Mouse (Mus musculus) brown adipose tissue, adult 24 weeks (tissue): ENCODE measurements around the gene C87499. TPM values are rescaled to one million over a fixed set of nuclear protein-coding genes. Genes with fewer than 3 reads are reported as not detected.

ENCODE experiments used
- H3K27ac ChIP-seq: fragments of 200-500 bp; replicated peaks from 2 replicates; pipeline ENCODE4 v1.5.1; 2012; ENCODE audit warnings: low read depth, mild to moderate bottlenecking, low read length
- H3K4me1 ChIP-seq: fragments of 200-500 bp; 2 replicates; pipeline ENCODE4 v1.6.1; 2012; ENCODE audit warnings: low read length, mixed read lengths; ENCODE audit not compliant: control insufficient read depth, insufficient read depth, insufficient read length
- H3K4me3 ChIP-seq: fragments of 200-500 bp; 2 replicates; pipeline ENCODE4 v1.5.1; 2012; ENCODE audit warnings: low read depth, mild to moderate bottlenecking, low read length, moderate library complexity; ENCODE audit not compliant: insufficient read depth
- polyA plus RNA-seq: library from polyadenylated mRNA; stranded (reverse); fragments of >200 nt; gene quantifications from 2 replicates; pipeline ENCODE4 v1.2.4, GENCODE M21; 2012; ENCODE audit not compliant: missing spikeins, insufficient read depth, insufficient read length

The C87499 gene
- not detected in 2 replicates for polyA plus RNA-seq

DNA sequence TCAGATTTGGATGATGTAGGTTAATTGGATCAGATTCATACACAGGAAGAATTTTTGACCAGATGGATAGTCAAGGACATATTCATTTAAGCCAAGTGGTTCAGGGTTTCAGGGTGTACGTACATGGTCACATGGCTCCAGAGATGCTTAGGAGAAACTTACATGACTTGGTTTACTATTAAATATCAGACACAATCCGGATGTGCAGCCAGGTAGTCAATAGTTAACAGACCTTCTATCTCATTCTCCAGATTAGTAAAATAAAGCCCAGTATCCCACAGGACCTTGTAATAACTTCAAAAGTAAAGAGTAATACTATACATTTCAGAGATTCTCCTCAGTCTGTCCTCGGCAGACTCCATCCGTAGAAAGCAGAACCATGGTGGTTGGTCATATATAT, at the start of gene C87499:
Gene C87499 (minus strand): TSS at position 101 of the 400 bp plus-strand sequence.
- Histone ChIP-seq H3K27ac (no peak within 1 kb of the TSS), H3K4me1 (no peaks in the 10 kb centered on the region), H3K4me3 (no peak within 1 kb of the TSS)

DNA sequence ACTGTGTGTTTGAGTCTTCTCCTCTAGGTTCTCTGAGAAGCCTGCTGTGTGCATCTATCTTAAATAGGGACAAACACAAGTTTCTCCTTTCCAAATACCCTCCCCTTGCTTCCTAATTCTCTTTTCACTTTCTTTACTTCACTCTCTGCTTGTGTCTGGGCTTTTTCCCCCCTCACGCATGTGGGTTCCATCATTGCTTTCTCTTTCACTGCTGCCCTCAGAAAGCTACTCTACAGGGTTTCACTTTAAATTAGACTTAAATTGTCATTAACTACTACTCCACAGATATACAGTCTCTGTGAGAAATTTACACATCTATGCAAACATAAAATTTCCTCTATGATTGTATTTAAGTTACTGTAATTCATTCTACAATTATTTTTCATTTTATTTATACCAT, 49.6 kb upstream of the C87499 start, which contains the start of gene Ifna2:
Gene Ifna2 (minus strand): TSS at position 101 of the 400 bp plus-strand sequence.
- Histone ChIP-seq H3K4me3 (no peak within 1 kb of the TSS), H3K27ac (no peak within 1 kb of the TSS), H3K4me1 (no peaks in the 10 kb centered on the region)

DNA sequence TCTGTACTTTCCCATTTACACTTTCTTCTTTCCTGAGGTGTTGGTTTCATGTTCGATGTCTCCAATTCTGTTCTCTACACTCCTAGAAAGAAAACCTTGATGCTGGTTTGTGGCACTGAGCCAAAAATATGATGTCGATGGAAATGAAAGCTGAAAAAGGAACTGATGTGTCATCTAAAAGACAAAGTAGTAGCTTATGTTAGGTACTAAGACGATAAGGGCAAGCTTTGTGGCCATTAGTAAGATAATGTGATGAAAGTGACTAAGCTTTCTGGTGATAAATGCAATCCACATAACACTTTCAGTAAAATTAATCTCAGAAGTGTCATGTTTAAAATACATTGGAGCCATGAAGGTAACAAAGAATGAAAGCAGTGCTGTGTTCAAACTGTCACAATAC, 47.1 kb upstream of the C87499 start:
- Histone ChIP-seq H3K4me3 (no peak overlapping the region), H3K27ac (no peak overlapping the region), H3K4me1 (no peaks in the 10 kb centered on the region)

DNA sequence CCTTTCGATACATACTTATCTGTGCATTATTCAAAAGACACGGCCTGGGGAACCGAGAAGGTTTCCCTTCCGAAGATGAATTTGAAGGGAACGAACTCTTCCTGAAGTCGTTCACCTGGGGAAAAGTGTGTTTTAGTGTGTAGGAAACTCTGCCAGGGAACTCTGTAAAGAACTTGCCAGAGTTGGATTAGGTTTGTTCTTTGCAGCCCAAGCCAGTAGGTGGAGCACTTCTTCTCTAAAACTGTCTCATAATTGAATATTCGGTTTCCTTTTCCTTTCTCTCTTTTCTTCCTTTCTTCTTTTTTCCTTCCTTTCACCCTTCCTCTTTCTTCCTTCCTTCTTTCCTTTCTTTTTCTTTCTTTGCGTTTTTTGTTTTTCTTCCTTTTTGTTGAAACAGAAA, 46.2 kb upstream of the C87499 start:
- Histone ChIP-seq H3K4me1 (no peaks in the 10 kb centered on the region), H3K4me3 (no peak overlapping the region), H3K27ac (no peak overlapping the region)

DNA sequence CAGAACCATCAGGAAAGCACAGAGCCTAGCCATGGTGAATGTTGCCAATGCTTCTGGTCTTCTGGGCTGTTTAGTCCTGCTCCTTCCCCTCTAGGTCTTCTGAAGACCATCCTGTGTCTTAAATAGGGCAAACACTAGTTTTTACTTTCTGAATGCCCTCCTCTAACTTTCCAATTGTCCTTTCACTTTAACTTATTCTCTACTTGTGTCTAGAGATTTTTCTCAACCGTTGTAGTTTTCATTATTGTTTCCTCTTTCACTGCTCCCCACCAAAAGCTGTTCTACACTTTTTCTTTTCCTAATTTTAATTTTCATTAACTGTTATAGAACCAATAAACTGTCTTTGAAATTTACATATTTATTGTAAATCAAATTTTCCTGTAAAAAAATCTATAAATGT, 42.6 kb upstream of the C87499 start, which contains the start of gene Ifna16:
Gene Ifna16 (minus strand): TSS at position 101 of the 400 bp plus-strand sequence.
- H3K4me1 ChIP-seq, result no peaks in the 10 kb centered on the region
- no peak within 1 kb of the TSS for H3K27ac ChIP-seq
- no peak within 1 kb of the TSS for H3K4me3 ChIP-seq

DNA sequence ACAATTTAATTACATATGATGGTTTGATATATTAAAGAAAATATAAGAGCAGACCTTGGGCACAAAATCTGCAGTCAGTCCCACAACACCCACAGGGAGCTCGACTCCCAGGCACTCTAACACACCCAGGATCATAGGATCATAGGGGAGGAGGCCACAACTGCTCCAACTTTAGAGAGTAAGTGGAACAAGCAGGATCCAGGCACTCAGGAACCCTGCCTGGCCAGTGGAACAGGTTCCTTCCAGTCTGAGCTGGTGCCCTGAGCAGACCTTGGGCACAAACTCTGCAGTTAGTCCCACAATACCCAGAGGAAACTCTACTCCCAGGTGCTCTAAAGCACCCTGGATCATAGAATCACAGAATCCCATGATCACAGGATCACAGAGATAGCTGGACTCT, 21.2 kb upstream of the C87499 start:
- no peak overlapping the region for H3K27ac ChIP-seq
- H3K4me1 ChIP-seq, result no peaks in the 10 kb centered on the region
- no peak overlapping the region for H3K4me3 ChIP-seq

DNA sequence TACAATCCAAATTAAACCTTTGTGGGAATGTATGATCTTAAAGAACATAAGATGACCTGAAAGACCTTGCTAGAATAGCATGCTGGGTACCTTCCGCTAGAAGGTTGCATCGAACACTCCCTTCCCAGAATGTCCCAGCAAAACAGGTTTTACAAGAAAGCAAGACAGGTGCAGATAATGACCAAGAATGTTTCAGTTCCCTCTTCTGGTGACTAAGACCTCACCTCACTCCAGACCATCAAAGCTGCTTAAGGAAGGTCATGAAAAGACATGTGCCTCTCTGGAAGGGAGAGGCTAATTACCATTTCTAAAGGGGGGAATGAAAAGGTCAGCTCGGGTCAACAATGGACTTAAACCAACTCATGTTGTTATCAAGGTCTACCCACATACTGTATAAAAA, 19.4 kb upstream of the C87499 start:
- Histone ChIP-seq H3K4me1 (no peaks in the 10 kb centered on the region), H3K27ac (no peak overlapping the region), H3K4me3 (no peak overlapping the region)

DNA sequence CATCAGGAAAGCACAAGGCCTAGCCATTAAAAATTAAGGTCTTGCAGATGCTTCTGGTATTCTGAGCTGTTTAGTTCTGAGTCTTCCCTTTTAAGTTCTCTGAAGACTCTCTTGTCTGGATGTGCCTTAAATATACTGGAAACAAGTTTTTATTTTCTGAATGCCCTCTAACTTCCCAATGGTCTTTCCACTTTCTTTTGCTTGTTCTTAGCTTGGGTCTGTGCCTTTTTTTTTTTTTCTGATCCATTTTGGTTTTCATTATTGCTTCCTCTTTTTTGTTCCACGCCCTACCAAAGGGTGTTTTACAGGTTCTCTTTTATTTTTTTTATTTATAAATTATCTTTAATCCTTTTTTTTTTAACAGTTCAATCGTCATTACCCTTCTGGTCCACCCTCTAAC, 10.1 kb upstream of the C87499 start, which contains the start of gene Ifna13:
Gene Ifna13 (minus strand): TSS at position 101 of the 400 bp plus-strand sequence.
- Histone ChIP-seq H3K27ac (no peak within 1 kb of the TSS), H3K4me1 (no peaks in the 10 kb centered on the region), H3K4me3 (no peak within 1 kb of the TSS)

DNA sequence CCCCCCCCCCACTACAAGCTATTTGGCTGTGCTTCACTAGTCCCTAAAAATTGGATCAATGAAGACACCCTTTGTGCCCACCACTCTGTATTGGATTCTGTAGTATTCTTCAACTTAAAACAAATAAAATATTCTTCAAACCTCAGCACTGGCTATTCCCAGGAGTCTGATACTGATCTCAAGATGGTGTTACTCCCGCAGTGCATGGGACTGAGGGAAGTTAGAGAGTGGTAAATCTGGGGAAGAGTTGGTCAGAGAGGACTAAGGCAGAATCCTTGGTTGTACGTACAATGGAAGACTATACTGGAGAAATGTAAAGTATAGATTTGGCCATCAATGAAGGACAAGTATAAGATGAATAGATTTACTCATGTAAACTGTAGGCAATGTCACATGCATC, 8.3 kb upstream of the C87499 start:
- no peak overlapping the region for H3K27ac ChIP-seq
- no peak overlapping the region for H3K4me3 ChIP-seq
- H3K4me1 ChIP-seq, result no peaks in the 10 kb centered on the region

DNA sequence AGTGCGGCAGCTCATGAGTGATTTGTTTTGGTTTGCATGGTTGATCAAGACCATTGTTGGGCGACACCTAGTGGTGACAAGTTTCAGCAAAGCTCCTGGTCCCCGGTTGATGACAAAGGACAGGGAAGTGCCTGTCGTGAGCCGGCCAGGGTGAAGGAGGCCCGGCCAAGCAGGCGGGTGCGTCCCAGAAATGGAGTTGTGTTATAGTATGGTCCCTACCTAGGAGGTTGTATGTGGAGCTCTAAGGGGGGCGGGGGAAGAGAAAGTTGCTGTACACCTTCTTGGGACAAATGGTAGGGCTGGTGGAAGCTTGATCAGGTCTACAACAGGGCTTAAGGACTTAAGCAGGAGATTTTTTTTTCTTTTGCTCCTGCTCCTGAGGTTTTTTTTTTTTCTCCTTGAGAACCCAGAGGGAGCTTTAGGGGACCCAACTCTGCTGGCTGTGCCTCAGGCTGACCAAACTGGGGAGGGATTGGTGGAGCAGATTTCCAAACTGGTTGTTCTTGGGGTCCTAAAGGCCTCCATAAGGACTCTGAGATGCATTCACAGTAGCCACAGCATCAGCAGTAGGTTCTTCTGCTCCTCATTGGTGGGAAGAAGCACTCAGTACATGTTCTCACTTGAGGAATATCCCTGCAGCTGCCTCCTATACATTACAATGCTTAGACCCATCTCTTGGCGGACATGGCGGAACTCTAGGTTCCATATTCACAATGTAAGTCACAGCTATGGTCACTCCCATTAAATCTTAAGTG, 7.0 kb upstream of the C87499 start:
- Histone ChIP-seq H3K27ac (no peak overlapping the region), H3K4me3 (peak overlapping the region; percentile 69), H3K4me1 (no peaks in the 10 kb centered on the region)

DNA sequence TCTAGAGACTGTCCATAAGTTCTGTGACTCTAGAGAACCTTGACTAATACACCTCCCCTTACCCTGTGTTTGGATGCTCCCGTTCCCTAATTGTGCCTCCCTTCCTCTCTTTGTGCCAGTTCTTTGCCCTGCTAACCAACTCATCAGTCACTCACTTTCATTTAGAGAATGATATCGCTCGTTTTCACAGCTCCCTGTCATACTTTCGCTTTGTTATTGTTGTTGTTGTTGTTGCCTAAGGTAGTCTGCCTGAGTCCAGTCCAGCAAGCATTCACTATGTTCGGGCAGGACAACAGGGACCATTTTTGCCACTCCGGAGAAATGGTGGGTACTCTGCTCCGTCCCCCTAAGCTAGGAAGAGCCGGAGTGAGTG, 6.5 kb upstream of the C87499 start:
- Histone ChIP-seq H3K27ac (no peak overlapping the region), H3K4me3 (peak overlapping the region; percentile 69), H3K4me1 (no peaks in the 10 kb centered on the region)

DNA sequence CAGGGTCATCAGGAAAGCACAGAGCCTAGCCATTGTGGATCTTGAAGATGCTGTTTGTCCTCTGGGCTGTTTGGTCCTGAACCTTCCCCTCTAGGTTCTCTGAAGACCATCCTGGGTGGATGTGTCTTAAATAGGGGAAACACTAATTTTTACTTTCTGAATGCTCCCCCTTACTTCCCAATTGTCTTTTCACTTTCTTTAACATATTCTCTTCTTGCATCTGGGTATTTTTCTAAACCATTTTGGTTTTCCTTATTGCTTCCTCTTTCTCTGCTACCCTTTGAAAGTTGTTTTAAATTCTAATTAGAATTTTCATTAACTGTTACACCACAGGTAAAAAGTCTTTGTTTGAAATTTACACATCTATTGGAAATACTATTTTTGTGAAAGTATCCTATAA, 30.9 kb downstream of the C87499 start, which contains the start of gene Ifna12:
Gene Ifna12 (minus strand): TSS at position 101 of the 400 bp plus-strand sequence.
- H3K27ac ChIP-seq, result no peak within 1 kb of the TSS
- no peaks in the 10 kb centered on the region for H3K4me1 ChIP-seq
- no peak within 1 kb of the TSS for H3K4me3 ChIP-seq

DNA sequence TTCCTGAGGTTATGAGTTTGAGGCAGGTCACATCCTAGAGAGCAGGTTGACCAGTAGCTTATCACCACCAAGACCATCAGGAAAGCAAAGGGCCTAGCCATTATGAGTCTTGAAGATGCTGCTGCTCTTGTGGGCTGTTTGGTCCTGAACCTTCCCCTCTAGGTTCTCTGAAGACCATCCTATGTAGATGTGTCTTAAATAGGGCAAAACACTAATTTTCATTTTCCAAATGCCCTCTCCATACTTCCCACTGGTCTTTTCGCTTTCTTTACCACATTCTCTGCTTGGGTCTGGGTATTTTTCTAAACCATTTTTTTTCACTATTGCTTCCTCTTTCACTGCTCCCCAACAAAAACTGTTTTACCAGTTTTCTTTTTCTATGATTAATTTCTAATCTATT, 41.9 kb downstream of the C87499 start, which contains the start of gene Ifna9:
Gene Ifna9 (minus strand): TSS at position 101 of the 400 bp plus-strand sequence.
- H3K4me3 ChIP-seq, result no peak within 1 kb of the TSS
- H3K27ac ChIP-seq, result no peak within 1 kb of the TSS
- no peaks in the 10 kb centered on the region for H3K4me1 ChIP-seq
